Mouse (Mus musculus) spleen, postnatal 4 days (tissue): ENCODE measurements at regions not wholly inside any gene's neighbourhood (a gene's known extent, or its start where the extent isn't known, plus 50 kb on each side); places are given as distances from the start of the nearest gene placed in this dataset.
A peak's percentile ranks its signal among the peaks of the same experiment; 100 is the strongest.

ENCODE experiments used
- DNase-seq, 2 experiments: peaks; one replicate each; pipeline ENCODE4 v3.0.0; 2022; ENCODE audit warnings: low spot score in 2 of 2

- DNase-seq: no peak
Measured at GRCm38 (mm10) chr11:7010858-7011257, 52.4 kb upstream of the Adcy1 start.

GRCm38 (mm10) chr11:6999329-6999728 is 64.0 kb upstream of the Adcy1 start:
- no peak for DNase-seq

GRCm38 (mm10) chr11:6998810-6999209 is 64.5 kb upstream of the Adcy1 start:
- DNase-seq: no peak

- no peak for DNase-seq
Measured at GRCm38 (mm10) chr11:6997508-6997907, 65.8 kb upstream of the Adcy1 start.

GRCm38 (mm10) chr11:6993731-6994130 is 69.6 kb upstream of the Adcy1 start:
- DNase-seq: peak in 1 of 2 experiments; percentile 34

- no peak for DNase-seq
Measured at GRCm38 (mm10) chr11:6991626-6992025, 71.7 kb upstream of the Adcy1 start.

- no peak for DNase-seq
Measured at GRCm38 (mm10) chr11:6990711-6991110, 72.6 kb upstream of the Adcy1 start.

GRCm38 (mm10) chr11:6988884-6989824 is 74.1 kb upstream of the Adcy1 start:
- no peak for DNase-seq

- no peak for DNase-seq
Measured at GRCm38 (mm10) chr11:6987995-6988394, 75.3 kb upstream of the Adcy1 start.

- DNase-seq: no peak
Measured at GRCm38 (mm10) chr11:6987105-6987504, 76.2 kb upstream of the Adcy1 start.

- DNase-seq: no peak
Measured at GRCm38 (mm10) chr11:6982076-6982475, 81.2 kb upstream of the Adcy1 start.

GRCm38 (mm10) chr11:6979656-6980055 is 83.6 kb upstream of the Adcy1 start:
- no peak for DNase-seq

- DNase-seq: no peak
Measured at GRCm38 (mm10) chr11:6969196-6969595, 94.1 kb upstream of the Adcy1 start.

GRCm38 (mm10) chr11:6966968-6967367 is 96.3 kb upstream of the Adcy1 start:
- no peak for DNase-seq

GRCm38 (mm10) chr11:6964524-6964923 is 98.8 kb upstream of the Adcy1 start:
- DNase-seq: no peak

- no peak for DNase-seq
Measured at GRCm38 (mm10) chr11:6963600-6963999, 99.7 kb upstream of the Adcy1 start.

GRCm38 (mm10) chr11:6962786-6963575 is 100.3 kb upstream of the Adcy1 start:
- no peak for DNase-seq

GRCm38 (mm10) chr11:6962322-6962721 is 101.0 kb upstream of the Adcy1 start:
- DNase-seq: no peak

- DNase-seq: no peak
Measured at GRCm38 (mm10) chr11:6952787-6953186, 110.5 kb upstream of the Adcy1 start.

- no peak for DNase-seq
Measured at GRCm38 (mm10) chr11:6951361-6951760, 111.9 kb upstream of the Adcy1 start.

GRCm38 (mm10) chr11:6949051-6949450 is 111.6 kb upstream of the Gm11983 start:
- no peak for DNase-seq

- no peak for DNase-seq
Measured at GRCm38 (mm10) chr11:6934157-6934556, 96.7 kb upstream of the Gm11983 start.

- no peak for DNase-seq
Measured at GRCm38 (mm10) chr11:6926036-6926435, 88.6 kb upstream of the Gm11983 start.
